Mouse (Mus musculus) lung, postnatal 0 days (tissue): ENCODE results near the gene Ets2. TPM values are rescaled to one million over a fixed set of nuclear protein-coding genes. Genes with fewer than 3 reads are reported as not detected.

ENCODE experiments used
- ATAC-seq: fragments of 200-750 bp; cut with Nextera tagmentation; 2 replicates; pipeline ENCODE4 v1.8.0; 2017; ENCODE audit warnings: moderate library complexity
- DNase-seq: peaks from one replicate; pipeline ENCODE4 v3.0.0-alpha.2; 2016; ENCODE audit warnings: low spot score
- H3K27ac ChIP-seq: fragments of 300-500 bp; sonication (generic); 2 replicates; pipeline ENCODE4 v1.5.1; 2014; ENCODE audit warnings: antibody characterized with exemption, mild to moderate bottlenecking, low read length, mixed read lengths
- H3K27me3 ChIP-seq: fragments of 300-500 bp; sonication (generic); replicated peaks from 2 replicates; pipeline ENCODE4 v1.6.1; 2014; ENCODE audit warnings: low read length, mixed read lengths; ENCODE audit not compliant: insufficient read depth
- H3K36me3 ChIP-seq: fragments of 300-500 bp; sonication (generic); 2 replicates; pipeline ENCODE4 v1.6.1; 2014; ENCODE audit warnings: low read length, mixed read lengths; ENCODE audit not compliant: insufficient read depth
- H3K4me1 ChIP-seq: fragments of 300-500 bp; sonication (generic); 2 replicates; pipeline ENCODE4 v1.6.1; 2014; ENCODE audit warnings: antibody characterized with exemption, low read depth, low read length, mixed read lengths; ENCODE audit not compliant: insufficient read depth
- H3K4me2 ChIP-seq: fragments of 300-500 bp; sonication (generic); replicated peaks from 2 replicates; pipeline ENCODE4 v1.6.1; 2014; ENCODE audit warnings: low read depth, mild to moderate bottlenecking, low read length, moderate library complexity, mixed read lengths
- H3K4me3 ChIP-seq: fragments of 300-500 bp; sonication (generic); 2 replicates; pipeline ENCODE4 v1.5.1; 2014; ENCODE audit warnings: low read depth, low read length
- H3K9ac ChIP-seq: fragments of 300-500 bp; sonication (generic); replicated peaks from 2 replicates; pipeline ENCODE4 v1.6.1; 2014; ENCODE audit warnings: low read depth, mild to moderate bottlenecking
- H3K9me3 ChIP-seq: fragments of 300-500 bp; sonication (generic); 2 replicates; pipeline ENCODE4 v1.6.1; 2016; ENCODE audit warnings: low read length, mixed read lengths
- CTCF ChIP-seq: IDR thresholded peaks from 2 replicates; pipeline ENCODE4 v1.5.1; 2016; ENCODE audit warnings: antibody characterized with exemption, mild to moderate bottlenecking
- EP300 ChIP-seq: IDR thresholded peaks from 2 replicates; pipeline ENCODE4 v1.6.1; 2016; ENCODE audit warnings: antibody characterized with exemption, mild to moderate bottlenecking, control low read depth
- WGBS: fragments of 180-500 bp; shearing (Covaris S2); extraction: QIAGEN DNeasy Blood & Tissue Kit; methylation state at CpG from one replicate; pipeline ENCODE4 v1.1.7; 2014; 5-methylcytosine and 5-hydroxymethylcytosine counted together
- polyA plus RNA-seq: library from polyadenylated mRNA; unstranded; fragments of >200 nt; fragmentation: Nextera tagmentation; extraction: Ambion mirVana; gene quantifications from 2 replicates; pipeline ENCODE4 v1.2.1, GENCODE M21; 2015

The Ets2 gene
- polyA plus RNA-seq, 1 experiment from 2014 or later, result 75.5 TPM

- Histone ChIP-seq H3K4me2 (peak overlapping the region; percentile 42), H3K4me1 (no peaks in the 10 kb centered on the region), H3K9ac (0 out of 2 replicates have a peak overlapping the region, but pooled peaks have one; percentile 8), H3K9me3 (no peaks in the 10 kb centered on the region), H3K27ac (peak overlapping the region; percentile 38), H3K4me3 (peak overlapping the region; percentile 21; the same call in 1 of the 2 replicates), H3K27me3 (no peaks in the 10 kb centered on the region), H3K36me3 (no peaks in the 10 kb centered on the region)
- 33% methylated on average over 5 of the region's 5 CpGs for WGBS
- TF ChIP-seq CTCF, result no peak
- no peak for TF ChIP-seq EP300
- ATAC-seq, result peak; percentile 83
- DNase-seq, result peak; percentile 55
Observed at GRCm38 (mm10) chr16:95674452-95674921, 27.4 kb upstream of the Ets2 start.

DNA sequence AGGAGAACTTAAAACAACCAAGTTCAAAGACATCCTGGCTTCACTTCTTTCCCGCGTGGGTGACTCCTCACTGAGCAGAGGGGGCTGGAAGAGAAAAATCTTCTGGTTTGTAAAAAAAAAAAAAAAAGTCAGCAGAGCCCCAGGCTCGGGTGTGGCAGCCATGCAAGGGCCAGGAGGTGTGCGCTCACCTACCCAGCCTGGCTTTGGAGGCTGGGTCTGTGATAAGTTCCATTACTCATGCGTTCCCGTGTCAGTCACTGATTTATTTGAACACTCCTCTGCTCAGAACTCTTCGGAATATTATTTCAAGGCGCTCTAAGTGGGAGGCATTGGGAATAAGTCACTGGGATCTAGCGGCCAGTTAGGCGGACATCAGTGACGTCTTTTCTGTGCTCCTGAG is 26.7 kb upstream of the Ets2 start:
- no peaks in the 10 kb centered on the region for H3K27me3 ChIP-seq
- H3K4me3 ChIP-seq, result no peak overlapping the region
- H3K4me1 ChIP-seq, result no peaks in the 10 kb centered on the region
- 47% methylated on average over 11 of the region's 11 CpGs for WGBS
- no peaks in the 10 kb centered on the region for H3K36me3 ChIP-seq
- H3K9me3 ChIP-seq, result no peaks in the 10 kb centered on the region
- H3K9ac ChIP-seq, result no peak overlapping the region
- H3K27ac ChIP-seq, result 0 out of 2 replicates have a peak overlapping the region, but pooled peaks have one; percentile 43
- no peak for TF ChIP-seq CTCF
- no peak for TF ChIP-seq EP300
- no peak overlapping the region for H3K4me2 ChIP-seq
- ATAC-seq (peak; percentile 53), DNase-seq (peak; percentile 44)

DNA sequence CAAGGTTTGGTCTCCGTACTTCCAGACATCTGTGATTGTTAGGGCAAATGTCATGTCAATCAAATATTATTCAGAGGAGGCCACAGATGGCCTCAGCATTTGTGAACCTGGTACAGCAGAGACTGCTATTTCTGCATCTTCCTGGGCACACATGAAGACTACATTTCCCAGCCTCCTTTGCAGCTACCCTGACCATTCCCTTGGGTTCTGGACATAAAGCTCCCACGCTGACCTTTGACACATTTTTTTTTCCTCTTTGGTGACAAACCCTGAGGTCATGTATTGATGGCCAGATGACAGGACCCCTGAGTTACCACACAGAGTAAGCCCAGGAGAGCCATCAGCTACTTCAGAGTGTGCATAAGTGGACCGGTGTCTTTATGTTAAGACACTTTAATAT is 25.2 kb upstream of the Ets2 start:
- H3K9ac ChIP-seq, result no peak overlapping the region
- no peaks in the 10 kb centered on the region for H3K27me3 ChIP-seq
- no peak overlapping the region for H3K4me3 ChIP-seq
- TF ChIP-seq CTCF (no peak), EP300 (no peak)
- WGBS, result 86% methylated on average over 3 of the region's 3 CpGs
- no peaks in the 10 kb centered on the region for H3K9me3 ChIP-seq
- no peak for DNase-seq
- no peak for ATAC-seq
- H3K36me3 ChIP-seq, result no peaks in the 10 kb centered on the region
- H3K4me1 ChIP-seq, result no peaks in the 10 kb centered on the region
- H3K27ac ChIP-seq, result no peak overlapping the region
- H3K4me2 ChIP-seq, result no peak overlapping the region

DNA sequence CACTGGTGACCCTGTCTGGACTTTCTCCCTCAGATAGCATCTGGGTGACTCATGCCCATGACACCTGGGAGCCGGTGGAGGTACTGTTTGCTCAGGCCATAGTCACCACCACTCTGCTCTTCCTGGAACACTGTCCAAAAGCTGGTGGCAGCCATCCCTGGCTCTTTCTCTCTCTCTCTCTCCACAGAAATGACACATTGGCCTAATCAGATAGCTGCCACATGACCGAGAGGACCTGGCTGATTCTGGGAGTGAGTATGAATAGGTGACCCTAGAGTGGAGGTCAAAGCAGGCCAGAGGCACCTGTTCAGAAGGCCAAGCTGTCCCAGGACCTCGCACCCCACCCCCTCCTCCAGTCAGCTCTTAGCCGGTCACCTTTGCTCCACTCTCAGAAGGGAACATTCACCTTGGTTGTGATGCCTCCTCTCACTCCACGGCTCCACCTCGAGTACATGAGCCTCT is 19.4 kb upstream of the Ets2 start:
- Histone ChIP-seq H3K27ac (no peak overlapping the region), H3K4me3 (no peak overlapping the region), H3K27me3 (no peaks in the 10 kb centered on the region), H3K36me3 (no peaks in the 10 kb centered on the region), H3K4me2 (no peak overlapping the region), H3K9me3 (no peaks in the 10 kb centered on the region), H3K4me1 (no peaks in the 10 kb centered on the region), H3K9ac (no peak overlapping the region)
- peak; percentile 78 for ATAC-seq
- TF ChIP-seq CTCF, result no peak
- peak; percentile 40; the same call in 1 of the 2 replicates for TF ChIP-seq EP300
- no peak for DNase-seq
- 67% methylated on average over 6 of the region's 6 CpGs for WGBS

DNA sequence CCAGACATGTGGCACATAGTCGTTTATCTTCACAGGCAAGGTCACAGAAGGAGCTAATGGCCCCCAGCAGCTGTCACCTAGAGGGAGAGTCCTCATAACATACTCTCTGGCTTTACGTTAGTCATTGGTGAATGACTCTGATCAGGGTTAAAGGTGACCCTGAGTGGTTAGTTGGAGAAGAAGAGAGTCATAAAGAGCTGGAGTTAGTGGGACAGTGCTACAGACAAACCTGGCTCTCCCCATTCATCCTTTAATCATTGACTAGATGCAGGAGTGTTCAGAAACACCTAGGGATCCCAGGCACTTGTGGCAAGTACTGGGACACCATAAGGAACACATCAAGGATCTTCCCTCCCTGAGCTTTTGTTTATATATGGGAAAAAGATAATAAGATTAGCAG is 16.1 kb upstream of the Ets2 start:
- DNase-seq (no peak), ATAC-seq (no peak)
- Histone ChIP-seq H3K4me2 (no peak overlapping the region), H3K9me3 (no peaks in the 10 kb centered on the region), H3K27ac (no peak overlapping the region), H3K4me1 (no peaks in the 10 kb centered on the region), H3K27me3 (no peaks in the 10 kb centered on the region), H3K9ac (no peak overlapping the region), H3K36me3 (no peaks in the 10 kb centered on the region), H3K4me3 (no peak overlapping the region)
- 52% methylated on average over 2 of the region's 2 CpGs for WGBS
- no peak for TF ChIP-seq EP300
- no peak for TF ChIP-seq CTCF

- DNase-seq, result no peak
- H3K4me1 ChIP-seq, result no peaks in the 10 kb centered on the region
- H3K27me3 ChIP-seq, result no peaks in the 10 kb centered on the region
- no peak overlapping the region for H3K4me3 ChIP-seq
- WGBS, result 70% methylated on average over 6 of the region's 6 CpGs
- H3K4me2 ChIP-seq, result no peak overlapping the region
- no peaks in the 10 kb centered on the region for H3K36me3 ChIP-seq
- no peak overlapping the region for H3K9ac ChIP-seq
- TF ChIP-seq EP300, result no peak
- H3K27ac ChIP-seq, result no peak overlapping the region
- no peak for ATAC-seq
- no peaks in the 10 kb centered on the region for H3K9me3 ChIP-seq
Observed at GRCm38 (mm10) chr16:95686246-95686645, 15.6 kb upstream of the Ets2 start.

- H3K27ac ChIP-seq, result no peak overlapping the region
- no peak for DNase-seq
- no peak overlapping the region for H3K9ac ChIP-seq
- TF ChIP-seq EP300 (no peak), CTCF (no peak)
- H3K36me3 ChIP-seq, result no peaks in the 10 kb centered on the region
- WGBS, result 88% methylated on average over 8 of the region's 8 CpGs
- no peaks in the 10 kb centered on the region for H3K4me1 ChIP-seq
- H3K4me2 ChIP-seq, result no peak overlapping the region
- ATAC-seq, result no peak
- no peak overlapping the region for H3K4me3 ChIP-seq
- no peaks in the 10 kb centered on the region for H3K9me3 ChIP-seq
- no peaks in the 10 kb centered on the region for H3K27me3 ChIP-seq
Observed at GRCm38 (mm10) chr16:95686901-95687300, 15.0 kb upstream of the Ets2 start.
